Mouse (Mus musculus) thymus, postnatal 36 days (tissue): ENCODE data around the gene Nek10.
"Not testable (repeated sequence)": the region's sequence is repeated elsewhere in the genome, so short reads cannot be mapped to it uniquely, and the experiment has no call there.

Experiments
- DNase-seq, 2 experiments: peaks; one replicate each; pipeline ENCODE4 v3.0.0; 2022; ENCODE audit warnings: mixed read lengths in 2 of 2

Gene Nek10

DNA sequence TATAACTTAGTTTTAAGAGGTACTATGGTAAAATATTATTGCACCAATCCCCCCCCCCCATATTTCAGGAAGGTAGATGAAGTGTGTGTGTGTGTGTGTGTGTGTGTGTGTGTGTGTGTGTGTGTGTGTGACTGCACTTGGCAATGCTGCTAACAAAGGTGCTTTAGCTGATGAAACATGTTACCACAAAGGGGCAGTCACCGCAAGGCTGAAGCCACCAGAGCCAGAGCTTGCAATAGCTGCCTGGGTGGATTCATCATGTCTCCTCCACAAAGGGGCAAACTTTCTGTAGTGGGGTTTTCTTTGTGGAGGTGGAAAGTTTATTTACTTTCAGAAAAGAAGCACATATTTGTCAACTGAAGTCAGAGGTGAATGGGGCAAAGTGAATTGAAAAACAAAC, 67.9 kb downstream of the Nek10 start:
- DNase-seq, result no peak

DNA sequence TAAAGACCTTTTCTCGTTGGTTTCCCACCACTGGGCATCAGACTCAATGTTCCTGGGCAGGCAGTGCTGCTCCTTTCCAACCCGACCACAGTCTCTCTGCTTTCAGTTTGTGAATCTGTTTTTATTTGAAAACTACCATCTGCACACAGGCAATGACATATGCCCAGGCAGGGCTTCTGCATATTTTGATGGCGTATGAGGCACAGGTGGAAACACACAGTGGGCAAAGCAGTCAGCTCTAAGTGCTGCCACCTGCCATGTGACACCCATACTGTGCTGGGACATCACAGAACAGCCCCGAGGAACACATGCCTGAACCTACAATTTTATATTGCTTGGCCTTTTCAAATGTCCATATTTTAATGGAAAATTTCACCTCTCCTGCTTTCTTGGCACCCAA, 68.5 kb downstream of the Nek10 start:
- no peak for DNase-seq

DNA sequence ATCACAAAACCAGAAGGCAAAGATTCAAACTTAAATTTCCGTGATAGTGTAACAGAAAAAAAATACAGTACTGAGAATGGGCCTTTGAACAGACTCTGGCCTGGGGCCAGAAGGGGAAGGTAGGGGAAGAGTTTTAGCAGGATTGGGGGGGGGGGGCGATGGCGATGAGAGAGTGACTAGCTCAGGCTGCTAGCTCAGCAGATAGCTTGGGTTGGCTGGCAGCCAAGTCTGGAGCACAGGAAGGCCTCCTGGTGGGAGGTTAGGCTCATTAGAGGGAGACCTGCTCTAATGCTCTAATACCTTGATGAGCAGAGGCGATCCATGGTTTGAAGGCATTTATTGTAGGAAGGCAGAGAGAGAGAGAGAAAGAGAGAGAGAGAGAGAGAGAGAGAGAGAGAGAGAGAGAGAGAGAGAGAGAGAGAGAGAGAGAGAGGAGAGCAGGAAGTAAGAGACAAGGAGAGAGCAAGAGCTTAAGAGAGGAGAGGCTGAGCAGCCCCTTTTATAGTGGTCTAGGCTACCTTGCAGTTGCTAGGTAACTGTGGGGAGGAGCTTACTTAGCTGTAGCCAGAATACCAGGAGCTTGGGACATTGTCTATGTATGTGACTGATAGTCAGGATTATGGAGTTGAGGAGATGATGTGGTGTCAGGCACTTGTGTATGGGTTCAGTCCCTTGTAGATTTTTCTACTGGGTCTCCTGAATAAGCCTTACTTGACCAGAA, 90.9 kb downstream of the Nek10 start:
- DNase-seq, result peak in 1 of 2 experiments; percentile 17

DNA sequence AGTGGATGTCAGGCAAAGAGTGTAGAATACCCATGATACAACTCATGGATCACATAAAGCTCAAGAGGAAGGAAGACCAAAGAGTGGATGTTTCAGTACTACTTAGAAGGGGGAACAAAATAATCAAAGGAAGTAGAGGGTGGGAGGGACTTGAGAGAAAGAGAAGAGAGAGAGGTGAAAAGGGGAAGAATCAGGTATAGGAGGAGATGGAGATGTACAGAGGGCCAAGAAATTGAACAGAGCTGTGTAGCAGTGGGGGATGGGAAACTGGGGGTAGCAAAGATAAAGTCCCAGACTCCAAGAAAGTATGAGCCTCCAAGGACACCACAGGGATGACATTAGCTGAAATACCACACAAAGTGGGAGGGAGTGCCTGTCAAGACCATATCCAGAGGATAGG, 91.6 kb downstream of the Nek10 start:
- DNase-seq, result no peak

DNA sequence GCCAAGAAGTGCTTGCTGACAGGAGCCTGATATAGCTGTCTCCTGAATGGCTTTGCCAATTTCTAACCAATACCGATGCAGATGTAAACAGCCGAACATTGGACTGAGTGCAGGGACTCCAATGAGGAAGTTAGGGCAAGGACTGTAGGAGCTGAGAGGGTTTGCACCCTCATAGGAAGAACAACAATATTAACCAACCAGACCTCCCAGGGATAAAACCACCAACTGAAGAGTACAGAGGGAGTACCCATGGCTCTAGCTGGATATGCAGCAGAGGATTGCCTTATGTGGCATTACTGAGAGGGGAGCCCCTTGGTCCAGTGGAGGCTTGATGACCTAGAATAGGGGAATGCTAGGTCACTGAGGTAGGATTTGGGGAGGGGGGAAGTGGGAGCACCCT, 92.1 kb downstream of the Nek10 start:
- DNase-seq, result no peak

DNA sequence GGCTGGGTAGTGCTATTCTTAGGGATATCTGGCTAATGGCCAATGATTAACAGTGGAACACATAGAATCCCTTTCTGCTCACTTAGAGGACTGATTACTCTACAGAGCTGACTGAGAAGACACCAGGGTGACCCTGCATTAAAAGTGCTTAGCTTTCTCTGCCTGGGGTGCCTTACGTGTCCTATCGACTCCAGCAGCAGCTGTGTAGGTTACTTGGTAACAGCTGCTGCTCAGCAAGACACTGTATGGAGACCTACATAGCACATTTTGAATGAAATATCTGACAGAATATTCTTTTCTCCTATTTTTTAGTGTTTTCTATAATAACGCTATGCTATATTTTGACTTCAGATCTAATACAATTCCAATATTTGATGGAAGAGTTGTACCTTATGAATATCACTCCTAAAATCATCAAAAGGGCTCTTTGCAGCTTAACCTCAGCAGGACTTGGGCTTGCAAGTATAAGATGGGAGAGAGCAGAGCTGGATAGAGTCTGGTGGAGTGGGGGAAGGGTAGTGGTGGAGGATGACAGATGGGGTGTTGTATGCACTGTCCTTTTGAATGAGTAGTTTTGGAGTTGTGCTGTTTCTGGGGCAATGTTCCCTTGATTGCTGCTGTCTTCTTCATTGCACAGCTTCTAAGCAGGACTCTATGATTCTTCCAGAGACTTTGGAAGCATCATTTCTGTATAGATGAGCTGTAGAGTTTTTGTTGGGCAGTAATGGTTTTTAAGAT, 93.4 kb downstream of the Nek10 start:
- DNase-seq, result no peak

DNA sequence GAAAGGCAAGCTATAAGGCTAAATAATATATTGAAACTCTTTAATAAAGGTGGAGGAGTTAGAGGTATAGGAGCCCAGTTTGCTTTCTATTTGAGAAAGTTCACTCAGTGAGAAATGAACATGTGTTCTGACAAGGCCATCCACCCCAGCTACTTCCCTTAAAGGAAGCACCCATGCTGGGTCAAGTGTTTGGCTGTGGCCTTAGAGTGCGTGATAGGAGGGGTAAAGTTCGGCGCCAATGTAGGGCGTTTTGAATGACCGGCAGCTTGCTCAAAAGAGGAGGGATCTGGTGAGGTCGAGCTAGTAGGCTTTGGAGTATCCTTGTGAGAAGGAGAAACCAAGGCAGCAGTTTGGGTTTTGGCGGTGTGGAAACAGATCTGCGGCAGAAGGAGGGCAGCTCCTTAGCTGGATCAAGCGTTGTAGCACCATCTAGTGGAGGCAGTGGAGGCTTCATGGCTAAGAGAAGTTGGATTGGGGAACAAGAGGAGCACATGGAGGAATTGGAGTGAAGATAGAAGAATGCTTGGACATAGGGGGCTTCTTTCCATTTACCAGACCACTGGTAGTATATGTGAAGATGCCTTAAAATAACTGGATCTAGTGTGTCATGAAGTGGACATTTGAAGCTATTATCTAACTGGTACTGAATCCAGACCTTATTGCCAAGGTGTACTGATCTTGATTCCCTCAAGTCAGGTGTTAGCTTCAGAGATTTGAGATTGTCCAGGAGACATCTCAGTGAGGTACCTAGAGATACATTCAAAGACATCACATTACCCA, 101.7 kb downstream of the Nek10 start:
- DNase-seq, result peak; percentile 61

DNA sequence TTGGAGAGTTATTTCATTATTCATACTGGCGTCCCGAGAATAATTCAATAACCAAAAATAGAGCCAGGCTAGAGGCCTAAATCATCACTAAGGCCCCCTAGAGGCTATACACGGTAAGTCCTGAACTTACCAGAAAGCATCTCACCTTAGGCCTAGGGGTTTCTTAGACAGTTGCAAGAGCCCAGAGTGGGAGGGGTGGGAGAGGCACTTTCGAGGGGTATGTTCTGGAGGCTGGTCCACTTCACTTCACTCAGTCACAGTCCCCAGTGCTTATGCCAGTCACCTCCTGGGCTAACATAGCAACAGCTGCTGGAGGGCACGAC, 102.3 kb downstream of the Nek10 start:
- DNase-seq, result no peak

DNA sequence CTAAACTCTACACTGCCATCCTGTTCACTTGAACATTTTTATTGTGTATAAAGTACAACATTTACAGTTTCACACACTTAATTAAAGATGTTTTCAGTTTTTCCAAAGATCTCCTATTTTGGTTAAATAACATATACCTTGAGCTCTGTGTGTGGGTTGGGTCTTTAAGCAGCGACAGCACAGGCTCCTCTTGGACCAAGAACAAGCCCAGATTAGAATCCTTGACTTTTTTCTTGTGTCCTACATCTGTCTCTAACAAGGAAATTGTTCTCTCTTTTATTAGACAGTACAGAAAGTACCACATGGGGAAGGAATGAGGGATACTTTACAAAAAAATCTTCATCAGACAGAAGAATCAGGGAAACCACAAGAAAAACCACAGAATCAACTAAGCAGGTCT, 122.4 kb downstream of the Nek10 start:
- no peak for DNase-seq

DNA sequence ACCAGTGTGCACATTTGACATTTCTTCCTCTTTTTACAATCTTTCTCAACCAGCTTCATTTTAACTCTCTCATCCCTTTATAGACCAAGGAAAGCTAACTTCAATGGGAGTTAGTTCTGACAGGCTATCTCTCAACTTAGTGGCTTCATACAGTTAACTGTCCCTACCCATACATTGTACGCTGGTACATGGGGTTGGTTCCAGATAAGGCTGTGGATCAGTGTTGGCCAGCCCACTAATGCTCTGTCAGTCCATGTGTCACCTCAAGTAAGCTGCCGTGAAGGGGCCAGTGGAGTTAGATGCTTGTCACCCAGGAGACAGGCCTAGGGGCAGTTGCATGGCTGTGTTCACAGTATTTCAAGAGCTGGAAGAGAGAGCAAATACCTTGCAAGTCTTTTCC, 124.3 kb downstream of the Nek10 start:
- no peak for DNase-seq

DNA sequence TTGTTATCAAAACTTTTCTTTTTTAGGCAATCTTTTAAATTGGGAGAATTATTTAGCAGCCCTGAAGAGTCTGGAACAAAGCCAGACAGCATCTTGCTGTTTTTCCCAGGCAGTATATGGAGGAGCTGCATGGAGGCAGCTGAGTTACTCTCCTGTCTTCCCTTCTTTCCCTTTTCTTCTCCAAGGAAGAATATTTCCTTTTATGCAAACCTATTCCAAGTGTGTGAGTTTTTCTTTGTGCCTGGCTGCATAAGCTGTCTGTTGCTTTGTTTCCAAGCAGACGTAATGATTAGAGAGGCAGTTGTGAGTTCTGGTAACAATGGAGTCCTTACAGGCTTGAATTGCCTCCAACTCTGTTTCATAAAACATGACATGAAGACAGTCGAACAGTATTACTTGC, 131.8 kb downstream of the Nek10 start:
- no peak for DNase-seq

DNA sequence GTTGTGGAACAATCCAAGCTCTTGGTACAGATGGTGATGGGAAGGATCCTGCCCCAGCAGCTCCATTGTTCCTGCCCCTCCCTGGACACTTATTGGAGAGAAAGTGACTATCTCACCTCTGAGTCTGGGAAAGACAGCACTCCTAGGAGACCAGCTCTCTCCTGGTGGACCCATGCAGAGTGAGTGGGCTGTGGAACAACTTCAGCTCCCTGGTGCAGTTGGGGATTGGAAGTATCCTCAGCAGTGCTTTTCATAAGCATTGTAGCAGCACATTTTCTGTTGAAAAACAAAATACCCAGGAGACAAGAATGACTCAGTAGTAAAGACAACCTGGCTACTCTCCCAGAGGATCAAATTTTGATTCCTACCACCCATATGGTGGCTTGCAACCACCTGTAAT, 142.7 kb downstream of the Nek10 start:
- DNase-seq, result no peak

DNA sequence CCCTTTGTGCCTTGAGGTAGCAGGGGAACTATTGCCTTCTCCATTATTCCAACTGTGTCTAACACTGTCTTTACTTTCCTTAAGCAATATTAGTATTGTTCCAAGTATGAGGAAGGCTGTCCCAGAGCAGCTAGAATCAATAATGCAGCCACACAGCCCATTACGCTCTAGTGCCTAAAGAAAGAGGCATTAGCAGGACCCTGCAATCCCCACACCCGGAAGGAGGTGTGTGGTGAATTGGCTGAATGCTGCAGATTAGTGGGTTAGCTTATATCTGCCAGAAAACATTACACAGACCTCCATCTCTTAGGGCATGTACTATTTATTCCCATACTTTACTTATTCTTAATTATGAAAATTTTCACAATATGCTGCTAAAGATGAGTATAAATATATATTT, 145.8 kb downstream of the Nek10 start:
- DNase-seq, result no peak

DNA sequence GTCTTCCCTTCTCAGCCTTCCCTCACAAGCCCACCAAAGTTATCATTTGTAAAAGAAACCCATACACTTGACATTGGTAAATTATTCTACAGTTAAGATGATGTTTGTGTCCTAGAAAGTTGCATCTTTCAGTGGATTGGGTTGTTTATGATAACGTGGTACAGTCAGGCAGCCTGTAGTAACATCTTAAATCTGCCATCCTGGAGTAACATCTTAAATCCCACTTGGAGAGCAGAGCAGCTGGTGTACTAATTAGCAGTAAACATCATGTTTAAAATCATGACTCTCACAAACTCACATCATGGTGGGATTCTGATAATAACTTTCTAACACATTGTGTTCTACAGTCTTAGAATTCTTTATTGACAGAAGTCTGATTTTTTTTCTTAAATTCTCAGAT, 148.6 kb downstream of the Nek10 start:
- DNase-seq, result no peak

DNA sequence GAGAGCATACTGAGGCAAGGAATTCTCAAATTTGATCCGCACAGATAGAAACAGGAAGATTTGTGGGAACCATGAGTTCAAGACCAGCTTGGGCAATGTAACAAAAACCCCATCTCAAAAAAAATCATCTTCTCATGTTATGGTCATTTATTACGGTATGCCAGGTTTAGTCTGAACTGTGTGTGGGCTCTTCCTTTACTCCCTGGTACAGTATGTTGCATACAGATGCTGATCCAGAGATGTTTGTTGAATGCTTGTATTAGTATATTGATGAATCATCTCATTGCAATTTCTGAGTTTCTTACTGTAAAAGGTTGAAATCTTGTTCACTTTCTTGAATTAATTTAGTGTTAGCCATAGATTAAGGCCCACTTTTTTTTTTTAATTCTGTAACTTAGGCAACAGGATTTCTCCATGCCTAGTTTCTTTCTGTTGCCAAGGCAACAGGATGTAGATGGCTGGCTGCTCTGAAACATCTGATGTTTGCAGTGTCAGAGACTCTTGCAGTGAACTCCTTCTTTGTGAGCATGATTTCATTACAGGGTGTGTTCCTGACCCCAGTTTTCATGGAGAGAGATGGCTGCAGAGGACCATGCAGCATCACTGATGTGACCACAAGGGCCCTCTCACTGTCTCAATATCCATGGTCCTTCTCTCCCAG, 156.7 kb downstream of the Nek10 start:
- no peak for DNase-seq

DNA sequence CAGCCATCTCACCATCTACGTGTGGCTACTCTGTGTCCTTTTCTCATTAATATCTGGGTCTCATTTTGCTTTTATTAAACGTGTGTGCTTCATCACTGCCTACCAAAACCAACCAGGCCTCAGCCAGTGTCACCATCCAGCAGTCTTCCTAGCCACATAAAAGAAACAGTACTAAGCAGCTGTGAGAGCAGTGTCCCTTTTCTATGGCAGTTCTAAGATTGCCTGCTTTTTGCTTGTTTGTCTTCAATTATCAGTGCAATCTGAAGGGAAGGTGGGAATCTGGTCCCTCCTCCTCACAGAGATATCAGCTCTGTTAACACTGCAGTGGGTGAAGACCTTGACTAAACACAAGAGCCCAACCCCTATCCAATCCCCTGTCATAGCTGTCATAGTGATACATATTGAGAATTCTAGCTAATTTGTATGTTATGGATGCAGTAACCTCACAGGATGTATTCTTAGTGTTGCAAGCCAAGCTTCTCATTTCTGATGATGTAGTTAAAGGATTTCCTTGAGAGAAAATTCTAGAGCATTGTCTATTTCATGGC, 157.3 kb downstream of the Nek10 start:
- DNase-seq, result no peak

DNA sequence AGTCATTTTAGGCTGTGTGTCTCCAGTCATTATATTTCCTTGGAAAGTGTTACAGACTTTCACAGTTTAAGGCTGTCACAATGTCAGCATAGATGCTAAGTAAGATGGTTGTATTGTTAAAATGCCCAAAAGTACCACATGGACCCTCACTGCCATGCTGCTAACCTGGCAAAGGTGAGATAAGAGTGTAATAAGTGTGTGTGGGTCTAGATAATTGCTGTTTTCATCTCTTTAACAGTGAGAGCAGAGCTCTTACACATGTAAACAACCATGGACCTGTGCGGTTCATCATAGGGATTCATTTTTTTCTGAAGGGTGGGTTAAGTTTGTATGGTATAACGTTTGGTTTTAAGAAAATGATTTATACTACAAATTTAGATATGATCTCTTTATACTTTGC, 167.4 kb downstream of the Nek10 start:
- no peak for DNase-seq

DNA sequence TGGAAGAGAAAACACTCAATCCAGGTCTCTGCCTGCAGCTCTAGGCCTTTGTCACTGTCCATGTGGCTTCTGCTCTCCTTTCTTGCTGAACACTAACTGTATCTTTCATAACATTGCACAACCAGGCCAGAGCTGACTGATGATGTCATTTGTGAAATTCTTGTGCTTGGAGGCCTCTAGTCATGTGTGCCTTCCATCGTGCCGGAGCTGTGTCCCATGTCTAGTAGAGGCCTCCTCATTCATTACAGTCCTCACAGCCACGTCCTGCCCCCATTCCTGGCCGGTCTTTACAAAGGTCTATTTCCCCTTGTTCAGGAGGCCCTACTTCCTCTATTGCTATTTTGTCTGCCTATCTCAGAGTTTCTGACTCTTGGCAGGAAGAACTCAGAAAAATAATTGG, 167.8 kb downstream of the Nek10 start:
- DNase-seq, result no peak

DNA sequence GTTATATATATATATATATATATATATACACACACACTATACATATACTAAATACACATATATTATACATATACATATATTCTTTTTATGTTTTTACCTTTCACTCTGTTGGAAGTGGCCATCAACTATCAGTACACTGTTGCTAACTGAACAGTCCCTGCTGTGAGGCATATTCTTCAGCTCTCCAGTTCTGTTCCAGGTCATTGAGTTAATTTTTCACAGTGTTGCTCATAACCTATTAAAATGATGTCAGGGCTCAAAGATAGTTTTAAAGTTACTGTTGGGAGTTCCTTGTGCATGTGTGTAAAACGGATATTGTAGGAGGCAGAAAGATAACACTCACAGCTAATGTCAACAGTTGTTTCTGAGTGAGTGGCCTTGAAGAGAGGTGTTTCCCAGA, 170.9 kb downstream of the Nek10 start:
- no peak for DNase-seq

DNA sequence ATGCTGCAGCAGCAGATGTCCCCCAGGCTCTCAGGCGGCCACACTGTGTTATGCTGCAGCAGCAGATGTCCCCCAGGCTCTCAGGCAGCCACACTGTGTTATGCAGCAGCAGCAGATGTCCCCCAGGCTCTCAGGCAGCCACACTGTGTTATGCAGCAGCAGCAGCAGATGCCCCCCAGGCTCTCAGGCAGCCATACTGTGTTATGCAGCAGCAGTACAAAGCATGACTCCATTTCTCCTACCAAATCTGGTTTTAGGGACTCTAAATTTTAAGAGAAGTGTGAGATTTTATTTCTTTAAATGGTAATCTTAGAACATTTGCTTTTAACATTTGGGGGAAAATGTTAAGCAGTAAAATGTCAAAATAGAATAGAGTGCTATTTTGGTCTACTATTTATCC, 180.9 kb downstream of the Nek10 start:
- DNase-seq, result not testable (repeated sequence)

DNA sequence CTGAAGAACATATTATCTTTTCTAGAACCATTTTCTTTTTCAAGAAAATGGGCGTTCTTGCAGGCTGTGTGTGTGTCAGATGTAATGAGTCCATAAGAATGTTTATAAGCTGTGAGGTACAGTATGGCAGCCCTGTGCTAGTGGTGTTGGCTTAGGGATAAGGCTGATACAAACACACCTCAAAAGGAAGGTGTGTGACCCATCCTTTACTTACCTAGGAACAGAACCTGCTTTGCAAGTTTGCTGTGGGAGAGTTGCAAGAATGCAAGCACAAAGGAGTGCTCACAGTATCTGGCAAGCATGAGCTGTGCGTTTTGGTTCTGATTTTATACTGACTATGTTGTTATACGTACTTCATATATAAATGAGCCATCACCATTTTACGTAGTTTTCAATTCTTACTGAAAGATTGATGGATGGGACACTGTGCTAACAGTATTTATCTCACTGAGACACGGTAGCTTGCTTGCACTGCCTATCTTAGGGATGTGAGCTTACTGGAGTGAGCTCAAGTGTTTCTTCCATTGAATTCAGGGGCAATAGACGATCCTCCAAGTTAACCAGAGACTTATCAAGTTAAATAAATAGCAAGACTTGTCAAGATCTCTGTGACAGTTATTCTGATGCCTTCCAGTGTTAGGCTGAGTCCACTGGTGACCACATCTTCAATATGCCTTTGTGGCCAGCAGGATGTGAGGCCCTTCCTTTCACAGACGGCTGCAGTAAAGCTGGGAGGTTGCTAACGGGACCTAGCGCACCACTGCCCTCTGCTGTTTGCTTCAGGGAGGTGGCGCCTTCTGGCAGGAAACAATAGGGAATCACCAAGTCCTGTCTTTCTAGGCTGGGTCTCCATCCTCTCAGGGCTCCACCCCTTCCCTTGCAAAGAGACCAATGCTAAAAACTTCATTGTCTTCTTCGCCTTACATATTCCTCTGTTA, 181.8 kb downstream of the Nek10 start:
- peak; percentile 62 to 64 for DNase-seq

DNA sequence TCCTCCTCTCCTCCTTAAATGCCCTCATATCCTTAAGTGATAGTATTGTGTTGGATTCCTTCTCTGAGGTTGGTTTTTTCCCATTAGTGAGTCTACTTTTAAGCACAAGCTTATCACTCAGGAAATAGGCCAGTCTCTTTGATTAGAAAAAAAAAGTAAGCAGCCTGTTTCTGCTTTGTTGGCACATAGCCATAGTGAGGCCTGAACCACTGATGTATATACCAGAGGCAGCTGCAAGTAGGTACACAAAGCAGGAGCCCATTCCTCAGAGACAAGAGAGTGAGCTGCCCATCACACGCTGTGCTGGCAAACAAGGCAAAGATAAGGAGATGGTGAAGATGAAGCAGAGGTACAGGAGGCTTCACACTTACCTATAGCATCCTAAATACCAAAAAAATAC, 184.2 kb downstream of the Nek10 start:
- DNase-seq, result no peak
